Mouse (Mus musculus) cerebellum, adult 2 months (tissue): Measurements from ENCODE around the gene Klre1.

Experiments used
- CTCF ChIP-seq: fragments of 200-500 bp; IDR thresholded peaks from 2 replicates; pipeline ENCODE4 v1.5.1; 2011; ENCODE audit warnings: low read depth, mild to moderate bottlenecking, control low read depth, low read length, moderate library complexity, borderline replicate concordance; ENCODE audit not compliant: insufficient read depth
- POLR2A ChIP-seq: fragments of 200-500 bp; IDR thresholded peaks from 2 replicates; pipeline ENCODE4 v1.6.1; 2011; ENCODE audit warnings: low read length, control low read depth, borderline replicate concordance; ENCODE audit not compliant: insufficient read depth

DNA sequence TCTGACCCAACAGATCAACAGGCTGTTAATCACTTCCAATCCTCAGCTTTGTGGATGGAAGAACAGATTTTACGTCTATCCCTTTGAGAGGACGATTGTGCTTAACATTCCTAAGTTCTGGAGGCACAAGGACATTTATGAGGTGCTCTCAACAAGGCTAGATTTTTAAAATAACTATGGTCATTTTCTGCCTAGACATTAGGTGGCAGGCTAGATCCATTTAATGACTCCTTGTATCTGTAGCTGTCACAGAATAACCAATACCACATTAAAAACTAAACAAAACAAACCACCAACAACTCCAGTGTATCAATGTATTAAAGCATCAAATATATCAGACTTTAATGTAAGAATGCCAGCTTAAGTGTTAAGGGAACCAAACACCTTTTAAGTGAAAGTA lies 2.4 kb upstream of the Klre1 start:
- TF ChIP-seq POLR2A: no peak
- no peak for TF ChIP-seq CTCF
